Mouse (Mus musculus) brain, embryonic 14.5 days (tissue): ENCODE results near the gene Mxi1.

Experiments used
- CTCF ChIP-seq: fragments of 200-500 bp; IDR thresholded peaks from 2 replicates; pipeline ENCODE4 v1.5.1; 2012; ENCODE audit warnings: inconsistent platforms, mild to moderate bottlenecking, moderate library complexity, borderline replicate concordance; ENCODE audit not compliant: insufficient read depth, insufficient read length; ENCODE audit errors: extremely low read depth
- POLR2A ChIP-seq: fragments of 200-500 bp; IDR thresholded peaks from 2 replicates; pipeline ENCODE4 v1.6.1; 2012; ENCODE audit warnings: mild to moderate bottlenecking, inconsistent platforms, borderline replicate concordance; ENCODE audit not compliant: poor library complexity, insufficient read depth, insufficient read length, severe bottlenecking; ENCODE audit errors: extremely low read depth

GRCm38 (mm10) chr19:53263859-53264733 lies 46.2 kb upstream of the Mxi1 start:
- TF ChIP-seq CTCF: no peak
- TF ChIP-seq POLR2A: no peak
